Mouse (Mus musculus): Measurements from ENCODE around the gene Zfp319. TPM values are rescaled to one million over a fixed set of nuclear protein-coding genes. Genes with fewer than 3 reads are reported as not detected.

The Zfp319 gene
- polyA plus RNA-seq, 1 experiment = 6.6 TPM

GRCm38 (mm10) chr8:95369581-95370326 lies 38.0 kb upstream of the Zfp319 start:
- Histone ChIP-seq H3K4me1 (ENCODE audit: control insufficient read depth, insufficient read depth, low read length) (no peaks in the 10 kb centered on the region), H3K27ac (ENCODE audit: insufficient read depth, low read length) (no peak overlapping the region), H3K4me3 (ENCODE audit: insufficient read depth, low read length) (no peak overlapping the region)
- no peak for TF ChIP-seq CTCF (IDR thresholded peaks at IDR 0.05; ENCODE audit: borderline replicate concordance, insufficient read depth, low read length)
- no peak for TF ChIP-seq POLR2A (IDR thresholded peaks at IDR 0.05; ENCODE audit: low read depth, low read length)

- TF ChIP-seq CTCF (IDR thresholded peaks at IDR 0.05; ENCODE audit: borderline replicate concordance, insufficient read depth, low read length) = no peak
- no peak for TF ChIP-seq POLR2A (IDR thresholded peaks at IDR 0.05; ENCODE audit: low read depth, low read length)
- H3K4me3 ChIP-seq (ENCODE audit: insufficient read depth, low read length) = no peak overlapping the region
- H3K4me1 ChIP-seq (ENCODE audit: control insufficient read depth, insufficient read depth, low read length) = no peaks in the 10 kb centered on the region
- H3K27ac ChIP-seq (ENCODE audit: insufficient read depth, low read length) = no peak overlapping the region
These were observed 32.1 kb upstream of the Zfp319 start for GRCm38 (mm10) chr8:95363849-95364248.

GRCm38 (mm10) chr8:95362272-95362671 lies 30.5 kb upstream of the Zfp319 start:
- Histone ChIP-seq H3K27ac (ENCODE audit: insufficient read depth, low read length) (no peak overlapping the region), H3K4me1 (ENCODE audit: control insufficient read depth, insufficient read depth, low read length) (no peaks in the 10 kb centered on the region), H3K4me3 (ENCODE audit: insufficient read depth, low read length) (no peak overlapping the region)
- TF ChIP-seq POLR2A (IDR thresholded peaks at IDR 0.05; ENCODE audit: low read depth, low read length) (no peak), CTCF (IDR thresholded peaks at IDR 0.05; ENCODE audit: borderline replicate concordance, insufficient read depth, low read length) (no peak)

GRCm38 (mm10) chr8:95361016-95361341 lies 29.2 kb upstream of the Zfp319 start:
- Histone ChIP-seq H3K27ac (ENCODE audit: insufficient read depth, low read length) (no peak overlapping the region), H3K4me1 (ENCODE audit: control insufficient read depth, insufficient read depth, low read length) (no peaks in the 10 kb centered on the region), H3K4me3 (ENCODE audit: insufficient read depth, low read length) (no peak overlapping the region)
- TF ChIP-seq CTCF (IDR thresholded peaks at IDR 0.05; ENCODE audit: borderline replicate concordance, insufficient read depth, low read length) (no peak), POLR2A (IDR thresholded peaks at IDR 0.05; ENCODE audit: low read depth, low read length) (no peak)

GRCm38 (mm10) chr8:95360181-95361015 lies 28.6 kb upstream of the Zfp319 start:
- Histone ChIP-seq H3K4me3 (ENCODE audit: insufficient read depth, low read length) (no peak overlapping the region), H3K27ac (ENCODE audit: insufficient read depth, low read length) (no peak overlapping the region), H3K4me1 (ENCODE audit: control insufficient read depth, insufficient read depth, low read length) (no peaks in the 10 kb centered on the region)
- TF ChIP-seq POLR2A (IDR thresholded peaks at IDR 0.05; ENCODE audit: low read depth, low read length) (no peak), CTCF (IDR thresholded peaks at IDR 0.05; ENCODE audit: borderline replicate concordance, insufficient read depth, low read length) (no peak)

GRCm38 (mm10) chr8:95358550-95359411 lies 27.0 kb upstream of the Zfp319 start:
- no peaks in the 10 kb centered on the region for H3K4me1 ChIP-seq (ENCODE audit: control insufficient read depth, insufficient read depth, low read length)
- TF ChIP-seq CTCF (IDR thresholded peaks at IDR 0.05; ENCODE audit: borderline replicate concordance, insufficient read depth, low read length) (no peak), POLR2A (IDR thresholded peaks at IDR 0.05; ENCODE audit: low read depth, low read length) (no peak)

GRCm38 (mm10) chr8:95354606-95355005 lies 22.9 kb upstream of the Zfp319 start:
- TF ChIP-seq CTCF (IDR thresholded peaks at IDR 0.05; ENCODE audit: borderline replicate concordance, insufficient read depth, low read length) = no peak
- TF ChIP-seq POLR2A (IDR thresholded peaks at IDR 0.05; ENCODE audit: low read depth, low read length) = no peak

More at GRCm38 (mm10) chr8:95358550-95359411, 27.0 kb upstream of the Zfp319 start:
- Histone ChIP-seq H3K4me3 (ENCODE audit: insufficient read depth, low read length) (no peak overlapping the region), H3K27ac (ENCODE audit: insufficient read depth, low read length) (no peak overlapping the region)

GRCm38 (mm10) chr8:95352871-95353866 lies 21.4 kb upstream of the Zfp319 start:
- TF ChIP-seq POLR2A (IDR thresholded peaks at IDR 0.05; ENCODE audit: low read depth, low read length) (no peak), CTCF (IDR thresholded peaks at IDR 0.05; ENCODE audit: borderline replicate concordance, insufficient read depth, low read length) (no peak)
- Histone ChIP-seq H3K4me1 (ENCODE audit: control insufficient read depth, insufficient read depth, low read length) (no peaks in the 10 kb centered on the region), H3K27ac (ENCODE audit: insufficient read depth, low read length) (no peak overlapping the region), H3K4me3 (ENCODE audit: insufficient read depth, low read length) (peak overlapping the region; percentile 46)

More at GRCm38 (mm10) chr8:95354606-95355005, 22.9 kb upstream of the Zfp319 start:
- no peak overlapping the region for H3K4me3 ChIP-seq (ENCODE audit: insufficient read depth, low read length)
- H3K27ac ChIP-seq (ENCODE audit: insufficient read depth, low read length) = no peak overlapping the region
- H3K4me1 ChIP-seq (ENCODE audit: control insufficient read depth, insufficient read depth, low read length) = no peaks in the 10 kb centered on the region
